Mouse (Mus musculus): ENCODE data around the gene Pip4k2a.

Pip4k2a gene

GRCm38 (mm10) chr2:18979675-18980074 is 18.3 kb downstream of the Pip4k2a start:
- no peak for DNase-seq (ENCODE audit: low spot score)

- DNase-seq (ENCODE audit: low spot score), result no peak
These were observed 18.9 kb downstream of the Pip4k2a start for GRCm38 (mm10) chr2:18979046-18979445.

GRCm38 (mm10) chr2:18977201-18977805 is 20.6 kb downstream of the Pip4k2a start:
- DNase-seq (ENCODE audit: low spot score), result no peak

GRCm38 (mm10) chr2:18976175-18976574 is 21.8 kb downstream of the Pip4k2a start:
- no peak for DNase-seq (ENCODE audit: low spot score)

GRCm38 (mm10) chr2:18974882-18975645 is 22.9 kb downstream of the Pip4k2a start:
- DNase-seq (ENCODE audit: low spot score), result no peak

GRCm38 (mm10) chr2:18971564-18971963 is 26.4 kb downstream of the Pip4k2a start:
- DNase-seq (ENCODE audit: low spot score), result no peak

GRCm38 (mm10) chr2:18970461-18970860 is 27.5 kb downstream of the Pip4k2a start:
- no peak for DNase-seq (ENCODE audit: low spot score)

GRCm38 (mm10) chr2:18969066-18969681 is 28.8 kb downstream of the Pip4k2a start:
- DNase-seq (ENCODE audit: low spot score), result peak; percentile 41

GRCm38 (mm10) chr2:18967451-18968063 is 30.4 kb downstream of the Pip4k2a start:
- peak; percentile 53 for DNase-seq (ENCODE audit: low spot score)

- no peak for DNase-seq (ENCODE audit: low spot score)
These were observed 31.4 kb downstream of the Pip4k2a start for GRCm38 (mm10) chr2:18966566-18966965.

- no peak for DNase-seq (ENCODE audit: low spot score)
These were observed 32.0 kb downstream of the Pip4k2a start for GRCm38 (mm10) chr2:18965950-18966349.

GRCm38 (mm10) chr2:18965108-18965507 is 32.8 kb downstream of the Pip4k2a start:
- DNase-seq (ENCODE audit: low spot score), result no peak

- no peak for DNase-seq (ENCODE audit: low spot score)
These were observed 34.5 kb downstream of the Pip4k2a start for GRCm38 (mm10) chr2:18963286-18964040.

GRCm38 (mm10) chr2:18962502-18962901 is 35.4 kb downstream of the Pip4k2a start:
- DNase-seq (ENCODE audit: low spot score), result no peak

- no peak for DNase-seq (ENCODE audit: low spot score)
These were observed 37.5 kb downstream of the Pip4k2a start for GRCm38 (mm10) chr2:18960376-18960973.

GRCm38 (mm10) chr2:18959558-18959957 is 38.4 kb downstream of the Pip4k2a start:
- no peak for DNase-seq (ENCODE audit: low spot score)

GRCm38 (mm10) chr2:18959008-18959407 is 38.9 kb downstream of the Pip4k2a start:
- peak; percentile 79 for DNase-seq (ENCODE audit: low spot score)

- peak; percentile 61 for DNase-seq (ENCODE audit: low spot score)
These were observed 39.4 kb downstream of the Pip4k2a start for GRCm38 (mm10) chr2:18958501-18958900.

GRCm38 (mm10) chr2:18958044-18958443 is 39.9 kb downstream of the Pip4k2a start:
- DNase-seq (ENCODE audit: low spot score), result no peak

- peak; percentile 74 for DNase-seq (ENCODE audit: low spot score)
These were observed 40.5 kb downstream of the Pip4k2a start for GRCm38 (mm10) chr2:18957459-18957858.

- no peak for DNase-seq (ENCODE audit: low spot score)
These were observed 41.0 kb downstream of the Pip4k2a start for GRCm38 (mm10) chr2:18956945-18957344.

GRCm38 (mm10) chr2:18956424-18956823 is 41.5 kb downstream of the Pip4k2a start:
- DNase-seq (ENCODE audit: low spot score), result no peak
